ENCODE assay signal across 25 mouse cellular contexts in genomic region chr2:45785684-45786083, GRCm38 (mm10).
"Had no signal": no experiment of that assay in that cellular context is flagged by ENCODE, and none has a peak within 500 bp of the region (broad histone marks: within the 10 kb centered on the region; RNA-seq: fewer than 3 reads in every experiment).

No protein-coding gene starts in this region.

- DNase-seq: gastrocnemius, adult 2 months; gastrocnemius, postnatal 10 days; gastrocnemius, postnatal 25 days; heart, adult 18-20 months; heart, postnatal 14 days; heart, postnatal 36 days; kidney, adult 11 months; kidney, adult 8-10 months; kidney, postnatal 14 days; layer of hippocampus, adult 9-11 months; layer of hippocampus, postnatal 36 days; left cerebral cortex, postnatal 4 days; liver; liver, embryonic 13.5 days; liver, postnatal 0 days had no signal

- H3K27me3 ChIP-seq: heart, embryonic 13.5 days; heart, embryonic 15.5 days; hindbrain, embryonic 13.5 days; hindbrain, embryonic 15.5 days; liver, embryonic 13.5 days; liver, embryonic 15.5 days had no signal

- H3K27ac ChIP-seq: gastrocnemius, adult 2 months; heart, embryonic 10.5 days; heart, embryonic 13.5 days; heart, embryonic 15.5 days; hindbrain, embryonic 13.5 days; hindbrain, embryonic 15.5 days; hindbrain, postnatal 0 days; limb, embryonic 12.5 days; liver, embryonic 13.5 days; liver, embryonic 15.5 days had no signal

- H3K9ac ChIP-seq: heart, embryonic 13.5 days; heart, embryonic 15.5 days; hindbrain, embryonic 13.5 days; hindbrain, embryonic 15.5 days; limb, embryonic 12.5 days; liver, embryonic 13.5 days; liver, embryonic 15.5 days; liver, postnatal 0 days had no signal

- H3K4me1 ChIP-seq: heart, embryonic 10.5 days; heart, embryonic 13.5 days; heart, embryonic 15.5 days; hindbrain, embryonic 15.5 days; liver, embryonic 13.5 days; liver, embryonic 15.5 days had no signal

- H3K4me2 ChIP-seq: heart, embryonic 13.5 days; heart, embryonic 15.5 days; hindbrain, embryonic 13.5 days; hindbrain, embryonic 15.5 days; limb, embryonic 12.5 days; liver, embryonic 11.5 days; liver, embryonic 13.5 days; liver, embryonic 15.5 days had no signal

- ATAC-seq: hindbrain, postnatal 0 days; intestine, embryonic 16.5 days; liver, postnatal 0 days had no signal

- H3K4me3 ChIP-seq: gastrocnemius, adult 2 months; heart, embryonic 10.5 days; heart, embryonic 13.5 days; heart, embryonic 15.5 days; hindbrain, embryonic 13.5 days; hindbrain, embryonic 15.5 days; limb, embryonic 12.5 days; liver, embryonic 13.5 days; liver, embryonic 15.5 days had no signal

- H3K36me3 ChIP-seq: heart, embryonic 10.5 days; heart, embryonic 13.5 days; heart, embryonic 15.5 days; hindbrain, embryonic 13.5 days; hindbrain, embryonic 15.5 days; limb, embryonic 12.5 days; liver, embryonic 13.5 days; liver, embryonic 15.5 days had no signal

- H3K9me3 ChIP-seq: heart, embryonic 10.5 days; heart, embryonic 13.5 days; heart, embryonic 15.5 days; hindbrain, embryonic 13.5 days; hindbrain, embryonic 15.5 days; limb, embryonic 12.5 days; liver, embryonic 13.5 days; liver, embryonic 15.5 days had no signal
